Mouse (Mus musculus) heart, embryonic 16.5 days (tissue): Measurements from ENCODE around the gene Dhx30. TPM values are rescaled to one million over a fixed set of nuclear protein-coding genes. Genes with fewer than 3 reads are reported as not detected.
A peak's percentile ranks its signal among the peaks of the same experiment; 100 is the strongest.
"Not testable (repeated sequence)": the region's sequence is repeated elsewhere in the genome, so short reads cannot be mapped to it uniquely, and the experiment has no call there.

Source experiments
- ATAC-seq: fragments of 200-750 bp; cut with Nextera tagmentation; replicated peaks from 2 replicates; pipeline ENCODE4 v1.8.0; 2017; ENCODE audit warnings: moderate number of reproducible peaks; ENCODE audit not compliant: insufficient read depth, low FRiP score; ENCODE audit errors: extremely low read depth
- H3K27ac ChIP-seq: fragments of 300-500 bp; sonication (generic); 2 replicates; pipeline ENCODE4 v1.5.1; 2014; ENCODE audit warnings: mild to moderate bottlenecking, low read length, control low read depth, moderate library complexity
- H3K27me3 ChIP-seq: fragments of 300-500 bp; sonication (generic); 2 replicates; pipeline ENCODE4 v1.6.1; 2014; ENCODE audit warnings: low read length, mixed read lengths; ENCODE audit not compliant: control insufficient read depth, insufficient read depth
- H3K36me3 ChIP-seq: fragments of 300-500 bp; sonication (generic); 2 replicates; pipeline ENCODE4 v1.6.1; 2014; ENCODE audit not compliant: control insufficient read depth, insufficient read depth
- H3K4me1 ChIP-seq: fragments of 300-500 bp; sonication (generic); 2 replicates; pipeline ENCODE4 v1.6.1; 2014; ENCODE audit warnings: low read length, mixed read lengths; ENCODE audit not compliant: control insufficient read depth, insufficient read depth
- H3K4me2 ChIP-seq: fragments of 300-500 bp; sonication (generic); 2 replicates; pipeline ENCODE4 v1.6.1; 2014; ENCODE audit warnings: low read depth, mild to moderate bottlenecking, control low read depth, low read length
- H3K4me3 ChIP-seq: fragments of 300-500 bp; sonication (generic); 2 replicates; pipeline ENCODE4 v1.5.1; 2014; ENCODE audit warnings: mild to moderate bottlenecking, control low read depth, low read length
- H3K9ac ChIP-seq: fragments of 300-500 bp; sonication (generic); 2 replicates; pipeline ENCODE4 v1.6.1; 2014; ENCODE audit warnings: low read length, control low read depth
- H3K9me3 ChIP-seq: fragments of 300-500 bp; sonication (generic); replicated peaks from 2 replicates; pipeline ENCODE4 v1.6.1; 2016; ENCODE audit warnings: low read length; ENCODE audit not compliant: control insufficient read depth
- WGBS: fragments of 180-500 bp; shearing (Covaris S2); extraction: QIAGEN DNeasy Blood & Tissue Kit; methylation state at CpG from one replicate; pipeline ENCODE4 v1.1.7; 2014; 5-methylcytosine and 5-hydroxymethylcytosine counted together
- polyA plus RNA-seq: library from polyadenylated mRNA; unstranded; fragments of >200 nt; fragmentation: Nextera tagmentation; extraction: Ambion mirVana; gene quantifications from 2 replicates; pipeline ENCODE4 v1.2.1, GENCODE M21; 2015

The Dhx30 gene
- polyA plus RNA-seq, 1 experiment from 2014 or later, result 96.2 TPM

GRCm38 (mm10) chr9:110132921-110133320, 15.3 kb upstream of the Dhx30 start:
- Histone ChIP-seq H3K9ac (no peak overlapping the region), H3K36me3 (peaks cover 16% of the 10 kb centered on the region), H3K4me2 (peak overlapping the region; percentile 84), H3K27me3 (no peaks in the 10 kb centered on the region), H3K4me3 (peak overlapping the region; percentile 90), H3K27ac (no peak overlapping the region), H3K9me3 (no peaks in the 10 kb centered on the region), H3K4me1 (peaks cover 17% of the 10 kb centered on the region)
- ATAC-seq, result no peak
- WGBS, result 44% methylated on average over 6 of the region's 6 CpGs

- Histone ChIP-seq H3K4me2 (peak overlapping the region; percentile 84), H3K9ac (peak overlapping the region; percentile 91), H3K27me3 (no peaks in the 10 kb centered on the region), H3K36me3 (peaks cover 16% of the 10 kb centered on the region), H3K4me3 (peak overlapping the region; percentile 90), H3K27ac (peak overlapping the region; percentile 88), H3K4me1 (peaks cover 17% of the 10 kb centered on the region), H3K9me3 (no peaks in the 10 kb centered on the region)
- 0% methylated on average over 21 of the region's 38 CpGs for WGBS
- ATAC-seq, result peak; percentile 59
Observed at GRCm38 (mm10) chr9:110132201-110132605, 14.6 kb upstream of the Dhx30 start.

- ATAC-seq, result peak; percentile 98
- peak overlapping the region; percentile 84 for H3K4me2 ChIP-seq
- H3K27ac ChIP-seq, result peak overlapping the region; percentile 88
- H3K4me3 ChIP-seq, result peak overlapping the region; percentile 90
- H3K4me1 ChIP-seq, result peaks cover 17% of the 10 kb centered on the region
- H3K9me3 ChIP-seq, result no peaks in the 10 kb centered on the region
- peak overlapping the region; percentile 91 for H3K9ac ChIP-seq
- WGBS, result under 1% methylated on average over 64 of the region's 64 CpGs
- no peaks in the 10 kb centered on the region for H3K27me3 ChIP-seq
- H3K36me3 ChIP-seq, result peaks cover 11% of the 10 kb centered on the region
Observed at GRCm38 (mm10) chr9:110131525-110132197, 14.0 kb upstream of the Dhx30 start.

GRCm38 (mm10) chr9:110130896-110131524, 13.4 kb upstream of the Dhx30 start:
- peak overlapping the region; percentile 90 for H3K4me3 ChIP-seq
- ATAC-seq, result no peak
- peak overlapping the region; percentile 70 for H3K9ac ChIP-seq
- H3K27me3 ChIP-seq, result no peaks in the 10 kb centered on the region
- H3K27ac ChIP-seq, result peak overlapping the region; percentile 88
- peak overlapping the region; percentile 66 for H3K4me2 ChIP-seq
- peaks cover 17% of the 10 kb centered on the region for H3K4me1 ChIP-seq
- H3K36me3 ChIP-seq, result peaks cover 6% of the 10 kb centered on the region
- H3K9me3 ChIP-seq, result no peaks in the 10 kb centered on the region
- 22% methylated on average over 10 of the region's 10 CpGs for WGBS

GRCm38 (mm10) chr9:110124008-110124540, 6.4 kb upstream of the Dhx30 start:
- not testable (repeated sequence) for H3K4me3 ChIP-seq, H3K36me3 ChIP-seq, ATAC-seq, H3K27me3 ChIP-seq, H3K27ac ChIP-seq, H3K9me3 ChIP-seq, H3K4me2 ChIP-seq, H3K4me1 ChIP-seq, H3K9ac ChIP-seq
- WGBS, result 64% methylated on average over 2 of the region's 2 CpGs

GRCm38 (mm10) chr9:110123322-110123721, 5.7 kb upstream of the Dhx30 start:
- Histone ChIP-seq H3K36me3 (no peaks in the 10 kb centered on the region), H3K9me3 (no peaks in the 10 kb centered on the region), H3K4me2 (no peak overlapping the region), H3K4me3 (no peak overlapping the region), H3K4me1 (peaks cover 9% of the 10 kb centered on the region), H3K27me3 (no peaks in the 10 kb centered on the region), H3K27ac (no peak overlapping the region), H3K9ac (no peak overlapping the region)
- ATAC-seq, result no peak
- WGBS, result 67% methylated on average over 2 of the region's 2 CpGs

GRCm38 (mm10) chr9:110121424-110121823, 3.8 kb upstream of the Dhx30 start:
- ATAC-seq, result no peak
- H3K9ac ChIP-seq, result no peak overlapping the region
- H3K27ac ChIP-seq, result no peak overlapping the region
- H3K9me3 ChIP-seq, result no peaks in the 10 kb centered on the region
- H3K4me2 ChIP-seq, result no peak overlapping the region
- H3K4me1 ChIP-seq, result peaks cover 13% of the 10 kb centered on the region
- no peaks in the 10 kb centered on the region for H3K27me3 ChIP-seq
- no peaks in the 10 kb centered on the region for H3K36me3 ChIP-seq
- WGBS, result 61% methylated on average over 4 of the region's 4 CpGs
- no peak overlapping the region for H3K4me3 ChIP-seq

- no peak for ATAC-seq
- Histone ChIP-seq H3K27ac (no peak overlapping the region), H3K27me3 (no peaks in the 10 kb centered on the region), H3K4me1 (peaks cover 15% of the 10 kb centered on the region), H3K4me3 (peak overlapping the region; percentile 86), H3K36me3 (peaks cover 4% of the 10 kb centered on the region), H3K9ac (peak overlapping the region; percentile 88), H3K4me2 (peak overlapping the region; percentile 82), H3K9me3 (no peaks in the 10 kb centered on the region)
- 60% methylated on average over 1 of the region's 1 CpGs for WGBS
Observed at GRCm38 (mm10) chr9:110118249-110118648, 619 bp upstream of the Dhx30 start.
